Mouse (Mus musculus): ENCODE measurements at regions not wholly inside any gene's neighbourhood (a gene's known extent, or its start where the extent isn't known, plus 50 kb on each side); places are given as distances from the start of the nearest gene placed in this dataset.

GRCm38 (mm10) chr5:33501211-33501610, 67.4 kb upstream of the Nkx1-1 start:
- Histone ChIP-seq H3K4me3 (ENCODE audit: insufficient read depth, poor library complexity, severe bottlenecking) (no peak overlapping the region), H3K27me3 (ENCODE audit: control insufficient read depth, insufficient read depth, insufficient read length) (peaks cover 91% of the 10 kb centered on the region), H3K36me3 (ENCODE audit: control insufficient read depth, insufficient read depth) (no peaks in the 10 kb centered on the region), H3K79me3 (ENCODE audit: low read depth) (no peaks in the 10 kb centered on the region), H3K79me2 (ENCODE audit: control insufficient read depth, insufficient read depth) (no peaks in the 10 kb centered on the region), H3ac (ENCODE audit: control insufficient read depth, insufficient read length, low read depth) (no peak overlapping the region)
- TF ChIP-seq FOSL1 (IDR thresholded peaks at IDR 0.05; ENCODE audit: insufficient read depth, low read length, poor library complexity, severe bottlenecking) (no peak), MYOD1 (IDR thresholded peaks at IDR 0.05; ENCODE audit: control insufficient read depth, insufficient read length, low read depth) (no peak), MYOG (IDR thresholded peaks at IDR 0.05; ENCODE audit: control insufficient read depth, extremely low read depth, insufficient read length) (no peak), CTCF (IDR thresholded peaks at IDR 0.05; ENCODE audit: control insufficient read depth, insufficient read depth, insufficient read length) (no peak), CEBPB (IDR thresholded peaks at IDR 0.05; ENCODE audit: low read depth) (no peak), MAX (IDR thresholded peaks at IDR 0.05) (no peak), USF1 (IDR thresholded peaks at IDR 0.05; ENCODE audit: low read depth) (no peak)

DNA sequence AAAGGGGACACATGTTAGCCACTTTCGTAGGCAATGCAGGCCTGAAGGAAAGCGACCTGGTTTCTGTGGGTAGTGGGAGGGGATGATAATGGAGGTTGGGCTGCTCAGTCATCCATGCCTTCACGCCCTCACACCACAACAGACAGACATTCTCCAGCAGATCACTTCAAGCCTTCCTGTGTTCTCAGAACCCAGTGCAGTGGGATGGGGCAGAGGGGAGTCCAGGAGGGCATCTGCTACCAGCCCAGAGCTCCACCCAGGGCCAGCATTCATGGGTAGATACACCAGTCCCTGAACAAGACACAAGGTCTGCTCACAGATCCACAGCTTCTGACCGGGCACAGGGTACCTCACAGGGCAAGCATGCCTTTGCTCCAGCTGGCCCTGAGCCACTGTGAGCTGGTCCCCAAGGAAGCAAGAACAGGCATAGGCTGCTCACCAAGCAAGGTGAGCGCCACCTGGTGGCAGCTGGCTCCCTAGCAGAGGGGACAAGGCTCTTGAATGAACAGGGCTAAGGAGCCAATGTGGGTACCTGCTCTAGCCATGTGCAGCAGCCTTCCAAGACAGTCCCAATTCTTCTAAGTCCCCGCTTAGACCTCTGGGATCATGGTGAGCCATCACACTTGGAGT, 62.2 kb upstream of the Nkx1-1 start:
- no peak overlapping the region for H3K4me3 ChIP-seq (ENCODE audit: insufficient read depth, poor library complexity, severe bottlenecking)
- H3ac ChIP-seq (ENCODE audit: control insufficient read depth, insufficient read length, low read depth): no peak overlapping the region
- H3K79me2 ChIP-seq (ENCODE audit: control insufficient read depth, insufficient read depth): no peaks in the 10 kb centered on the region
- no peaks in the 10 kb centered on the region for H3K36me3 ChIP-seq (ENCODE audit: control insufficient read depth, insufficient read depth)
- H3K27me3 ChIP-seq (ENCODE audit: control insufficient read depth, insufficient read depth, insufficient read length): peaks cover 71% of the 10 kb centered on the region
- no peaks in the 10 kb centered on the region for H3K79me3 ChIP-seq (ENCODE audit: low read depth)
- TF ChIP-seq CTCF (IDR thresholded peaks at IDR 0.05; ENCODE audit: control insufficient read depth, insufficient read depth, insufficient read length): peak; percentile 72
- no peak for TF ChIP-seq MAX (IDR thresholded peaks at IDR 0.05)

DNA sequence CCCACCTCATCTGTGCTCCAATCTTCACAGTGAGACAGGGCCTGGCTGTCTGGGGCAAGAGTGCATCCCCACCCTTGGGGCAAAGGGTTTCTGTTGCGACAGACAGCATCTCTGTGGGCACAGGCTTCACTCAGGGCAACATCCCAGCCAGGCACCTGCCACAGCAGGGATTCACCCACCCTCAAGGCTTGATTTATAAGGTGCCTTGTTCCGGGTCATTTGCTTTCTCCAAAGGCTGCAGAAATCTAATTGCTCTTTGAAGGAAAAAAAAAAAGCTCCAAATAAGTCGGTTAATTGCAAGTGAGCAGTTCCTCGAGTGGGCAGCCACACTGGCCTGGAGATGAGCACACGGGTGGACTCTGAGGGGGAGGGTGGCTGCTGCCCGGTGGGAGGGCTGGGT, 61.5 kb upstream of the Nkx1-1 start:
- no peaks in the 10 kb centered on the region for H3K36me3 ChIP-seq (ENCODE audit: control insufficient read depth, insufficient read depth)
- no peak for TF ChIP-seq CTCF (IDR thresholded peaks at IDR 0.05; ENCODE audit: control insufficient read depth, insufficient read depth, insufficient read length)
- no peak for TF ChIP-seq FOSL1 (IDR thresholded peaks at IDR 0.05; ENCODE audit: insufficient read depth, low read length, poor library complexity, severe bottlenecking)
- no peak for TF ChIP-seq CEBPB (IDR thresholded peaks at IDR 0.05; ENCODE audit: low read depth)
- TF ChIP-seq USF1 (IDR thresholded peaks at IDR 0.05; ENCODE audit: low read depth): no peak
- TF ChIP-seq MYOG (IDR thresholded peaks at IDR 0.05; ENCODE audit: control insufficient read depth, extremely low read depth, insufficient read length): no peak
- TF ChIP-seq MYOD1 (IDR thresholded peaks at IDR 0.05; ENCODE audit: control insufficient read depth, insufficient read length, low read depth): no peak
- no peak for TF ChIP-seq MAX (IDR thresholded peaks at IDR 0.05)
- H3K79me3 ChIP-seq (ENCODE audit: low read depth): no peaks in the 10 kb centered on the region
- no peak overlapping the region for H3ac ChIP-seq (ENCODE audit: control insufficient read depth, insufficient read length, low read depth)
- no peak overlapping the region for H3K4me3 ChIP-seq (ENCODE audit: insufficient read depth, poor library complexity, severe bottlenecking)
- H3K79me2 ChIP-seq (ENCODE audit: control insufficient read depth, insufficient read depth): no peaks in the 10 kb centered on the region
- peaks cover 69% of the 10 kb centered on the region for H3K27me3 ChIP-seq (ENCODE audit: control insufficient read depth, insufficient read depth, insufficient read length)

GRCm38 (mm10) chr5:33492604-33493315, 59.0 kb upstream of the Nkx1-1 start:
- H3K79me2 ChIP-seq (ENCODE audit: control insufficient read depth, insufficient read depth): no peaks in the 10 kb centered on the region
- H3K79me3 ChIP-seq (ENCODE audit: low read depth): no peaks in the 10 kb centered on the region
- H3K27me3 ChIP-seq (ENCODE audit: control insufficient read depth, insufficient read depth, insufficient read length): peaks cover 69% of the 10 kb centered on the region
- no peak overlapping the region for H3K4me3 ChIP-seq (ENCODE audit: insufficient read depth, poor library complexity, severe bottlenecking)
- no peak overlapping the region for H3ac ChIP-seq (ENCODE audit: control insufficient read depth, insufficient read length, low read depth)
- no peak for TF ChIP-seq MYOG (IDR thresholded peaks at IDR 0.05; ENCODE audit: control insufficient read depth, extremely low read depth, insufficient read length)
- no peak for TF ChIP-seq FOSL1 (IDR thresholded peaks at IDR 0.05; ENCODE audit: insufficient read depth, low read length, poor library complexity, severe bottlenecking)
- TF ChIP-seq MAX (IDR thresholded peaks at IDR 0.05): no peak
- no peak for TF ChIP-seq MYOD1 (IDR thresholded peaks at IDR 0.05; ENCODE audit: control insufficient read depth, insufficient read length, low read depth)
- TF ChIP-seq CTCF (IDR thresholded peaks at IDR 0.05; ENCODE audit: control insufficient read depth, insufficient read depth, insufficient read length): no peak
- H3K36me3 ChIP-seq (ENCODE audit: control insufficient read depth, insufficient read depth): no peaks in the 10 kb centered on the region

GRCm38 (mm10) chr5:33489286-33489685, 55.5 kb upstream of the Nkx1-1 start:
- peaks cover 69% of the 10 kb centered on the region for H3K27me3 ChIP-seq (ENCODE audit: control insufficient read depth, insufficient read depth, insufficient read length)
- TF ChIP-seq FOSL1 (IDR thresholded peaks at IDR 0.05; ENCODE audit: insufficient read depth, low read length, poor library complexity, severe bottlenecking) (no peak), USF1 (IDR thresholded peaks at IDR 0.05; ENCODE audit: low read depth) (no peak), MAX (IDR thresholded peaks at IDR 0.05) (no peak), CTCF (IDR thresholded peaks at IDR 0.05; ENCODE audit: control insufficient read depth, insufficient read depth, insufficient read length) (no peak), MYOD1 (IDR thresholded peaks at IDR 0.05; ENCODE audit: control insufficient read depth, insufficient read length, low read depth) (no peak), CEBPB (IDR thresholded peaks at IDR 0.05; ENCODE audit: low read depth) (no peak), MYOG (IDR thresholded peaks at IDR 0.05; ENCODE audit: control insufficient read depth, extremely low read depth, insufficient read length) (no peak)

More at GRCm38 (mm10) chr5:33489286-33489685, 55.5 kb upstream of the Nkx1-1 start:
- Histone ChIP-seq H3K79me2 (ENCODE audit: control insufficient read depth, insufficient read depth) (no peaks in the 10 kb centered on the region), H3K36me3 (ENCODE audit: control insufficient read depth, insufficient read depth) (no peaks in the 10 kb centered on the region), H3K79me3 (ENCODE audit: low read depth) (no peaks in the 10 kb centered on the region), H3ac (ENCODE audit: control insufficient read depth, insufficient read length, low read depth) (no peak overlapping the region), H3K4me3 (ENCODE audit: insufficient read depth, poor library complexity, severe bottlenecking) (no peak overlapping the region)

Measured in C2C12 (cell line).